Mouse (Mus musculus): ENCODE measurements around the gene Fhad1. TPM values are rescaled to one million over a fixed set of nuclear protein-coding genes. Genes with fewer than 3 reads are reported as not detected.

Gene Fhad1
- total and polyA plus RNA-seq, 3 experiments, result 4.8 to 8.6 (median 5.5) TPM

DNA sequence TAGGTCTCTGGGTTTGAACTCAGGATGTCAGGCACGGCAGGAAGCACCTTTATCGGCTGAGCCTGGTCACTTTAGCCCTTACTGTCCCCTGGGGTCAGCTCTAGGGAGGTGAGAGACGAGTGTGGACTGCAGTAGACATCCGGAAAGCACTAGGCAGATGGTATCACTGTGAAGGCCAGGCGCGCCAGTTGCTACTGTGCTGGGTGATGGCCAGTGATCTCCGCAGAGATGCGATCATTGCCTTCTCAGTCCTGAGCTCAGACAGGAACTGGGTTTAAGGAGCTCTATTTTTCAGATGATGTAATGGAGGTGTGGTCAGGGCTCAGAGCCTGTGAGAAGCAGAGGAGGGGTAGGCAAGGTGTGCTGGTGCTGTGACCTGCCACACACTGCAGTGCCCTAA, 40.7 kb upstream of the Fhad1 start:
- H3K9me3 ChIP-seq (replicated peaks; ENCODE audit: low read length), result no peaks in the 10 kb centered on the region
- no peak overlapping the region for H3K27ac ChIP-seq (ENCODE audit: insufficient read depth, low read depth)
- no peak overlapping the region for H3K9ac ChIP-seq (ENCODE audit: insufficient read depth, low read depth)
- H3K4me1 ChIP-seq (ENCODE audit: control insufficient read depth in 1 of 2, insufficient read depth in 2 of 2), result peaks cover 6 to 23% of the 10 kb centered on the region in 2 experiments; a peak in 3 of 4 replicates
- TF ChIP-seq PAX5 (IDR thresholded peaks at IDR 0.05; ENCODE audit: low read length) (no peak), RCOR1 (conservative IDR thresholded peaks at IDR 0.05; ENCODE audit: low read depth, low read length) (no peak), ZMIZ1 (IDR thresholded peaks at IDR 0.05; ENCODE audit: low read depth, low read length) (no peak), ETS1 (conservative IDR thresholded peaks at IDR 0.05; ENCODE audit: low read depth, low read length) (no peak), ELF1 (IDR thresholded peaks at IDR 0.05; ENCODE audit: low read depth, low read length) (no peak), MYC (IDR thresholded peaks at IDR 0.05; ENCODE audit: low read depth, low read length) (no peak), EP300 (IDR thresholded peaks at IDR 0.05; ENCODE audit: low read length) (no peak), USF1 (IDR thresholded peaks at IDR 0.05; ENCODE audit: low read depth, low read length) (no peak), ZC3H11A (IDR thresholded peaks at IDR 0.05; ENCODE audit: low read depth, low read length) (no peak), CHD2 (IDR thresholded peaks at IDR 0.05; ENCODE audit: low read length) (no peak), NRF1 (IDR thresholded peaks at IDR 0.05; ENCODE audit: low read depth, low read length) (no peak), IRF4 (IDR thresholded peaks at IDR 0.05; ENCODE audit: low read depth, low read length) (no peak), HCFC1 (IDR thresholded peaks at IDR 0.05; ENCODE audit: low read depth, low read length) (no peak), SIN3A (IDR thresholded peaks at IDR 0.05; ENCODE audit: low read length) (no peak), TBP (conservative IDR thresholded peaks at IDR 0.05; ENCODE audit: low read depth, low read length) (no peak), UBTF (IDR thresholded peaks at IDR 0.05; ENCODE audit: low read depth, low read length) (no peak)
- H3K4me2 ChIP-seq (ENCODE audit: insufficient read depth, low read depth, poor library complexity, severe bottlenecking), result no peak overlapping the region
- dilution Hi-C loops (cut with MboI; ENCODE audit: extremely low pct_ligation_motif_present, extremely low pct_unique_long_range_greater_than_20kb, low sequenced_read_pairs), result no loop called here
- H3K36me3 ChIP-seq (replicated peaks in 1 of 2; ENCODE audit: control insufficient read depth in 1 of 2, insufficient read depth in 1 of 2, low read length in 1 of 2), result peaks cover 0 to 2% of the 10 kb centered on the region in 2 experiments
- in situ Hi-C loops (cut with MboI; ENCODE audit: low pct_ligation_motif_present, low pct_unique_long_range_greater_than_20kb, low sequenced_read_pairs), result no loop called here
- no peaks in the 10 kb centered on the region for H3K79me2 ChIP-seq (replicated peaks; ENCODE audit: control insufficient read depth, extremely low read depth, insufficient read depth, poor library complexity, severe bottlenecking)
- no peak for DNase-seq (ENCODE audit: extremely low read depth)
- H3K4me3 ChIP-seq (replicated peaks in 1 of 3; ENCODE audit: low read depth in 2 of 3, low read length in 2 of 3, poor library complexity in 1 of 3), result no peak overlapping the region
- no peaks in the 10 kb centered on the region for H3K27me3 ChIP-seq (replicated peaks)

DNA sequence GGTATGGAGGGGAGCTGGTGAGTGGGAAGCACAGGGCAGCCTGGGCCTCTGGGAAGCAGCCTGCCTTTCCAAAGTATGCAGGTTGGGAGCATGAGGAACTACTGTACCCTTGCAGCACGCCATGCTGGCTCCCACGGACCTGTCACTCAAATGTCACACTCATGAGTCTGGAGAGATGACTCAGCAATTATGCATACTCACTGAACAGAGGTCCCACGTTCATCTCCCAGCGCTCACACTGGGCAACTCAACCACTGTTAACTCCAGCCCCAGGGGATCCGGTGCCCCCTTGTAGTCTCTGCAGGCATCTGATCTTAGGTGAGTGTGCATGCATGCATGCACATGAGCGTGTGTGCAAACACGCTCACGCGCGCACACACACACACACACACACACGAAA, 39.7 kb upstream of the Fhad1 start:
- TF ChIP-seq NELFE (IDR thresholded peaks at IDR 0.05; ENCODE audit: low read depth, low read length) (no peak), MAFK (IDR thresholded peaks at IDR 0.05; ENCODE audit: insufficient replicate concordance, low read length) (0 out of 2 replicates have a peak, but pooled peaks have one; percentile 15), ZC3H11A (IDR thresholded peaks at IDR 0.05; ENCODE audit: low read depth, low read length) (no peak)
- in situ Hi-C loops (cut with MboI; ENCODE audit: low pct_ligation_motif_present, low pct_unique_long_range_greater_than_20kb, low sequenced_read_pairs), result no loop called here
- H3K27me3 ChIP-seq (replicated peaks), result no peaks in the 10 kb centered on the region
- H3K9ac ChIP-seq (ENCODE audit: insufficient read depth, low read depth), result no peak overlapping the region
- H3K4me3 ChIP-seq (replicated peaks in 1 of 3; ENCODE audit: low read depth in 2 of 3, low read length in 2 of 3, poor library complexity in 1 of 3), result no peak overlapping the region
- peaks cover 0 to 2% of the 10 kb centered on the region in 2 experiments for H3K36me3 ChIP-seq (replicated peaks in 1 of 2; ENCODE audit: control insufficient read depth in 1 of 2, insufficient read depth in 1 of 2, low read length in 1 of 2)
- H3K79me2 ChIP-seq (replicated peaks; ENCODE audit: control insufficient read depth, extremely low read depth, insufficient read depth, poor library complexity, severe bottlenecking), result no peaks in the 10 kb centered on the region
- no peaks in the 10 kb centered on the region for H3K9me3 ChIP-seq (replicated peaks; ENCODE audit: low read length)
- peaks cover 6 to 23% of the 10 kb centered on the region in 2 experiments; a peak in 3 of 4 replicates for H3K4me1 ChIP-seq (ENCODE audit: control insufficient read depth in 1 of 2, insufficient read depth in 2 of 2)
- DNase-seq (ENCODE audit: extremely low read depth), result no peak
- H3K4me2 ChIP-seq (ENCODE audit: insufficient read depth, low read depth, poor library complexity, severe bottlenecking), result no peak overlapping the region
- dilution Hi-C loops (cut with MboI; ENCODE audit: extremely low pct_ligation_motif_present, extremely low pct_unique_long_range_greater_than_20kb, low sequenced_read_pairs), result no loop called here
- no peak overlapping the region for H3K27ac ChIP-seq (ENCODE audit: insufficient read depth, low read depth)
